Mouse (Mus musculus): ENCODE data around the gene Fam83c. TPM values are rescaled to one million over a fixed set of nuclear protein-coding genes. Genes with fewer than 3 reads are reported as not detected.

The Fam83c gene
- polyA plus RNA-seq, 1 experiment from 2014 or later = 0.23 TPM

GRCm38 (mm10) chr2:155812637-155813036 lies 22.0 kb downstream of the Fam83c start:
- WGBS = 76% methylated on average over 4 of the region's 4 CpGs
- no peak for ATAC-seq (replicated peaks; ENCODE audit: low FRiP score, low TSS enrichment, low read depth)

GRCm38 (mm10) chr2:155811821-155812396 lies 22.7 kb downstream of the Fam83c start:
- DNase-seq (ENCODE audit: low spot score) (peak; percentile 92), ATAC-seq (replicated peaks; ENCODE audit: low FRiP score, low TSS enrichment, low read depth) (no peak)
- no peak overlapping the region for H3K9ac ChIP-seq (ENCODE audit: low read length)
- WGBS = 36% methylated on average over 16 of the region's 16 CpGs
- no peak overlapping the region for H3K4me2 ChIP-seq (ENCODE audit: low read length)
- no peaks in the 10 kb centered on the region for H3K9me3 ChIP-seq (ENCODE audit: control insufficient read depth, low read length)
- no peak overlapping the region for H3K4me3 ChIP-seq (ENCODE audit: low read depth, low read length)
- no peaks in the 10 kb centered on the region for H3K27me3 ChIP-seq (replicated peaks; ENCODE audit: control insufficient read depth, insufficient read depth, low read length)
- no peaks in the 10 kb centered on the region for H3K36me3 ChIP-seq (ENCODE audit: control insufficient read depth, insufficient read depth, low read length)
- H3K27ac ChIP-seq (ENCODE audit: low read depth) = no peak overlapping the region
- no peaks in the 10 kb centered on the region for H3K4me1 ChIP-seq (replicated peaks; ENCODE audit: control insufficient read depth, insufficient read depth, low read length)

More at GRCm38 (mm10) chr2:155812637-155813036, 22.0 kb downstream of the Fam83c start:
- H3K27ac ChIP-seq (ENCODE audit: low read depth) = no peak overlapping the region
- H3K4me3 ChIP-seq (ENCODE audit: low read depth, low read length) = no peak overlapping the region
- no peak overlapping the region for H3K9ac ChIP-seq (ENCODE audit: low read length)
- H3K9me3 ChIP-seq (ENCODE audit: control insufficient read depth, low read length) = no peaks in the 10 kb centered on the region
- no peak for DNase-seq (ENCODE audit: low spot score)
- no peak overlapping the region for H3K4me2 ChIP-seq (ENCODE audit: low read length)
- H3K27me3 ChIP-seq (replicated peaks; ENCODE audit: control insufficient read depth, insufficient read depth, low read length) = no peaks in the 10 kb centered on the region
- H3K4me1 ChIP-seq (replicated peaks; ENCODE audit: control insufficient read depth, insufficient read depth, low read length) = no peaks in the 10 kb centered on the region
- no peaks in the 10 kb centered on the region for H3K36me3 ChIP-seq (ENCODE audit: control insufficient read depth, insufficient read depth, low read length)

GRCm38 (mm10) chr2:155809620-155810019 lies 25.0 kb downstream of the Fam83c start:
- Histone ChIP-seq H3K36me3 (ENCODE audit: control insufficient read depth, insufficient read depth, low read length) (no peaks in the 10 kb centered on the region), H3K9ac (ENCODE audit: low read length) (no peak overlapping the region), H3K27ac (ENCODE audit: low read depth) (no peak overlapping the region), H3K4me1 (replicated peaks; ENCODE audit: control insufficient read depth, insufficient read depth, low read length) (no peaks in the 10 kb centered on the region), H3K9me3 (ENCODE audit: control insufficient read depth, low read length) (no peaks in the 10 kb centered on the region), H3K4me2 (ENCODE audit: low read length) (no peak overlapping the region), H3K27me3 (replicated peaks; ENCODE audit: control insufficient read depth, insufficient read depth, low read length) (no peaks in the 10 kb centered on the region), H3K4me3 (ENCODE audit: low read depth, low read length) (no peak overlapping the region)
- DNase-seq (ENCODE audit: low spot score) (no peak), ATAC-seq (replicated peaks; ENCODE audit: low FRiP score, low TSS enrichment, low read depth) (no peak)
- 81% methylated on average over 4 of the region's 4 CpGs for WGBS

- H3K4me1 ChIP-seq (replicated peaks; ENCODE audit: control insufficient read depth, insufficient read depth, low read length) = no peaks in the 10 kb centered on the region
- H3K27me3 ChIP-seq (replicated peaks; ENCODE audit: control insufficient read depth, insufficient read depth, low read length) = no peaks in the 10 kb centered on the region
- ATAC-seq (replicated peaks; ENCODE audit: low FRiP score, low TSS enrichment, low read depth) = no peak
- H3K36me3 ChIP-seq (ENCODE audit: control insufficient read depth, insufficient read depth, low read length) = no peaks in the 10 kb centered on the region
- no peak overlapping the region for H3K27ac ChIP-seq (ENCODE audit: low read depth)
- DNase-seq (ENCODE audit: low spot score) = no peak
- no peaks in the 10 kb centered on the region for H3K9me3 ChIP-seq (ENCODE audit: control insufficient read depth, low read length)
- no peak overlapping the region for H3K4me2 ChIP-seq (ENCODE audit: low read length)
- H3K4me3 ChIP-seq (ENCODE audit: low read depth, low read length) = no peak overlapping the region
- no peak overlapping the region for H3K9ac ChIP-seq (ENCODE audit: low read length)
- WGBS = 41% methylated on average over 4 of the region's 4 CpGs
Observed at GRCm38 (mm10) chr2:155807408-155807807, 27.2 kb downstream of the Fam83c start.

GRCm38 (mm10) chr2:155806548-155806947 lies 28.1 kb downstream of the Fam83c start:
- ATAC-seq (replicated peaks; ENCODE audit: low FRiP score, low TSS enrichment, low read depth) = no peak
- Histone ChIP-seq H3K9me3 (ENCODE audit: control insufficient read depth, low read length) (no peaks in the 10 kb centered on the region), H3K27ac (ENCODE audit: low read depth) (no peak overlapping the region), H3K4me1 (replicated peaks; ENCODE audit: control insufficient read depth, insufficient read depth, low read length) (no peaks in the 10 kb centered on the region), H3K4me3 (ENCODE audit: low read depth, low read length) (no peak overlapping the region), H3K9ac (ENCODE audit: low read length) (no peak overlapping the region), H3K27me3 (replicated peaks; ENCODE audit: control insufficient read depth, insufficient read depth, low read length) (no peaks in the 10 kb centered on the region), H3K4me2 (ENCODE audit: low read length) (no peak overlapping the region), H3K36me3 (ENCODE audit: control insufficient read depth, insufficient read depth, low read length) (no peaks in the 10 kb centered on the region)
- 58% methylated on average over 5 of the region's 5 CpGs for WGBS
- no peak for DNase-seq (ENCODE audit: low spot score)

- Histone ChIP-seq H3K27ac (ENCODE audit: low read depth) (no peak overlapping the region), H3K9me3 (ENCODE audit: control insufficient read depth, low read length) (no peaks in the 10 kb centered on the region), H3K4me1 (replicated peaks; ENCODE audit: control insufficient read depth, insufficient read depth, low read length) (no peaks in the 10 kb centered on the region), H3K4me2 (ENCODE audit: low read length) (no peak overlapping the region), H3K4me3 (ENCODE audit: low read depth, low read length) (no peak overlapping the region), H3K9ac (ENCODE audit: low read length) (no peak overlapping the region), H3K36me3 (ENCODE audit: control insufficient read depth, insufficient read depth, low read length) (no peaks in the 10 kb centered on the region), H3K27me3 (replicated peaks; ENCODE audit: control insufficient read depth, insufficient read depth, low read length) (no peaks in the 10 kb centered on the region)
- DNase-seq (ENCODE audit: low spot score) = no peak
- no peak for ATAC-seq (replicated peaks; ENCODE audit: low FRiP score, low TSS enrichment, low read depth)
- WGBS = 82% methylated on average over 6 of the region's 6 CpGs
Observed at GRCm38 (mm10) chr2:155805925-155806255, 28.8 kb downstream of the Fam83c start.

GRCm38 (mm10) chr2:155805231-155805924 lies 29.3 kb downstream of the Fam83c start:
- 48% methylated on average over 6 of the region's 6 CpGs for WGBS
- no peak overlapping the region for H3K4me2 ChIP-seq (ENCODE audit: low read length)
- H3K36me3 ChIP-seq (ENCODE audit: control insufficient read depth, insufficient read depth, low read length) = no peaks in the 10 kb centered on the region
- no peaks in the 10 kb centered on the region for H3K9me3 ChIP-seq (ENCODE audit: control insufficient read depth, low read length)
- no peaks in the 10 kb centered on the region for H3K27me3 ChIP-seq (replicated peaks; ENCODE audit: control insufficient read depth, insufficient read depth, low read length)
- DNase-seq (ENCODE audit: low spot score) (no peak), ATAC-seq (replicated peaks; ENCODE audit: low FRiP score, low TSS enrichment, low read depth) (no peak)
- H3K4me3 ChIP-seq (ENCODE audit: low read depth, low read length) = no peak overlapping the region
- no peak overlapping the region for H3K9ac ChIP-seq (ENCODE audit: low read length)
- H3K4me1 ChIP-seq (replicated peaks; ENCODE audit: control insufficient read depth, insufficient read depth, low read length) = no peaks in the 10 kb centered on the region
- no peak overlapping the region for H3K27ac ChIP-seq (ENCODE audit: low read depth)

- H3K27me3 ChIP-seq (replicated peaks; ENCODE audit: control insufficient read depth, insufficient read depth, low read length) = no peaks in the 10 kb centered on the region
- H3K4me3 ChIP-seq (ENCODE audit: low read depth, low read length) = no peak overlapping the region
- ATAC-seq (replicated peaks; ENCODE audit: low FRiP score, low TSS enrichment, low read depth) = no peak
- no peak overlapping the region for H3K4me2 ChIP-seq (ENCODE audit: low read length)
- DNase-seq (ENCODE audit: low spot score) = no peak
- WGBS = 74% methylated on average over 5 of the region's 5 CpGs
- no peaks in the 10 kb centered on the region for H3K36me3 ChIP-seq (ENCODE audit: control insufficient read depth, insufficient read depth, low read length)
- H3K27ac ChIP-seq (ENCODE audit: low read depth) = no peak overlapping the region
- no peaks in the 10 kb centered on the region for H3K4me1 ChIP-seq (replicated peaks; ENCODE audit: control insufficient read depth, insufficient read depth, low read length)
- no peak overlapping the region for H3K9ac ChIP-seq (ENCODE audit: low read length)
- no peaks in the 10 kb centered on the region for H3K9me3 ChIP-seq (ENCODE audit: control insufficient read depth, low read length)
Observed at GRCm38 (mm10) chr2:155804053-155804452, 30.6 kb downstream of the Fam83c start.

- H3K4me1 ChIP-seq (replicated peaks; ENCODE audit: control insufficient read depth, insufficient read depth, low read length) = no peaks in the 10 kb centered on the region
- no peaks in the 10 kb centered on the region for H3K9me3 ChIP-seq (ENCODE audit: control insufficient read depth, low read length)
- DNase-seq (ENCODE audit: low spot score) (no peak), ATAC-seq (replicated peaks; ENCODE audit: low FRiP score, low TSS enrichment, low read depth) (no peak)
- no peak overlapping the region for H3K4me3 ChIP-seq (ENCODE audit: low read depth, low read length)
- 46% methylated on average over 3 of the region's 3 CpGs for WGBS
- no peak overlapping the region for H3K4me2 ChIP-seq (ENCODE audit: low read length)
- H3K27ac ChIP-seq (ENCODE audit: low read depth) = no peak overlapping the region
- H3K27me3 ChIP-seq (replicated peaks; ENCODE audit: control insufficient read depth, insufficient read depth, low read length) = no peaks in the 10 kb centered on the region
- no peaks in the 10 kb centered on the region for H3K36me3 ChIP-seq (ENCODE audit: control insufficient read depth, insufficient read depth, low read length)
- no peak overlapping the region for H3K9ac ChIP-seq (ENCODE audit: low read length)
Observed at GRCm38 (mm10) chr2:155802761-155803160, 31.9 kb downstream of the Fam83c start.
